Mouse (Mus musculus): Measurements from ENCODE around the gene Ahsa1. TPM values are rescaled to one million over a fixed set of nuclear protein-coding genes. Genes with fewer than 3 reads are reported as not detected.

Gene Ahsa1
- 100 to 1,000 TPM; 120 to 154 TPM for total RNA-seq (2021)
- long read RNA-seq, experiment 1, transcript Ahsa1-201 (9 exons, 1,377 nt): major isoform, 130 of 134 reads
- long read RNA-seq, experiment 1, partial matches to known transcripts: 0 of 134 reads
- long read RNA-seq, experiment 1, other reads (novel, unspliced or antisense): 3 of 134 reads
- long read RNA-seq, experiment 2, transcript Ahsa1-201 (9 exons, 1,377 nt): major isoform, 126 of 135 reads
- long read RNA-seq, experiment 2, partial matches to known transcripts: 6 of 135 reads
- long read RNA-seq, experiment 2, other reads (novel, unspliced or antisense): 3 of 135 reads

DNA sequence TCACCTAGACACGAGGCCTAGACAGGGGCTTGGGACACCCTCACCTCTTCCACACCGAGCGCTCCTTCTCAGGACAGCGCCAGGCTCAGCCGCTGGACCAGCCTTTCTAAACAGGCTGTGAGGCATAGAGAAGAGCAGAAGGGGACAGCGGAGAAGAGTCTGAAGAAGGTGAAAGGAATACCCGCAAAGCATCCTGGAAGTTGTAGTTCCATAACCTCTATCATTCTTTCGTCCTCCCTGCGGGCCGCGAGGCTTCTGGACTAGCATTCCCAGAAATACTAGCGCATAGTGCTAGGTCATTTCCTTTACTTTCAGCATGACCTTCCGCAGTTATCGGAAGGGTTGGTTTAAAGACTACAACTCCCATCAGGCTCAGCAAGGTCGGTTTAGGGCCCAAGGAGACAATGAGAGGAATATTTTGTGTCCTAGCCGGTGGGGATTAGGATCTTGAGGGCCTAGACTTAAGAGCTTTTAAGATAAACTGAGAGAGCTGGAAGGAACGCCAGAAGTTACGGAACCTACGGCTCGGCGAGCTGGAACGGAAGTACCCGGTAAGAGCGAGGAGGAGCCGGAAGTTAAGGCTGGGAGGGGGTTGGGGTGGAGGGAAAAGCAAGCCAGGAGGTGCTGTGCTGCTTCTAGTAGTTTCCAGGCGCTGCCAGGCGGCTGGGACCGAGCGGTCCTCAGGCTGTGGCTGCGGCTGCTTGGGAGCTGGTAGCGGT lies at the start of gene Ahsa1, which contains the start of gene Vipas39:
TSS of gene Ahsa1 (plus strand) at position 372 of the 719 bp plus-strand sequence.
TSS of gene Vipas39 (minus strand) at position 149 of the 719 bp plus-strand sequence.
- DNase-seq: peak; percentile 90
- TF ChIP-seq CTCF (IDR thresholded peaks at IDR 0.05): peak; percentile 41; the same call in 1 of the 2 replicates
- Histone ChIP-seq H3K27ac (peak within 1 kb of the TSS; percentile 98), H3K4me3 (peak within 1 kb of the TSS; percentile 97)
- intact Hi-C loops (cut with DNase I): loop anchor here (2.0 to 10.0 kb wide), 5 partner anchors 119 to 271 kb away; partner anchors contain the start of genes Gstz1, Pomt2, Snw1 and Zdhhc22

DNA sequence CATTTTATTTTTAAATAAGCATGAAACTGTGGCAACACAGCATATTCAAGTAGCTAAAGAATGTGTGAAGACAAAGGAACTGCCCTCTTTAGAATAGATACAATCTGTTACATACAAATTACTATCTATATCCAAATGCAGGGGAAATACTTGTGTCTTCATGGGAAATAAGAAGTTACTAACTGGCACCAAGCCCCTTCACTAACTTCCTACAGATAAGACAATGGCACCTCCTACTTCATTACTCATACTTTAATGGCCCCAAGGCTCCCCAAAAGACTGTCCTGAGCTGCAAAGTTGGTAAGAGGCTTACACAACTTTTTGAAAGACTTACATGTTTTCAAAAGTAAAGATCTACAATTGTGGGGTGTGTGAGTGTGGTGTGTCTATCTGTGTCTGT lies 48.7 kb upstream of the Ahsa1 start:
- no peak overlapping the region for H3K4me3 ChIP-seq
- intact Hi-C loops (cut with DNase I): no loop called here
- no peak overlapping the region for H3K27ac ChIP-seq
- TF ChIP-seq CTCF (IDR thresholded peaks at IDR 0.05): no peak
- no peak for DNase-seq

DNA sequence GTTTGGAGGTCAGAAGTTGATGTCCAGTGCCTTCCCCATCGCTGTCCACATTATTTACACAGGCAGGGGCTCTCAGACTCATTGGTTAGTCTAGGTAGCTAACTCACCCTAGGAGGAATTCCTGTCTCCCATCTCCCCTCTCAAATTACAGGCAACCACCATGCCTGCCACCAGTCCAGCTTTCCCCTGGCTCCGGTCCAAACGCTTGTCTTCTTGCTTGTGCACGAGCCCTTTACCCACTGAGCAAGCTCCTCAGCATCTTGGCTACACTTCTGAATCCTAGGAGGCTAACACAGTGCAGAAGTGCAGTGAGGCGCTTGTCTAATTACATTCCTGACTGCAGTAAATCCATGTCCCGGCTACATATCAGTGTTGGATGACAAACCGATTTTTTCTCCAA lies 46.9 kb upstream of the Ahsa1 start:
- TF ChIP-seq CTCF (IDR thresholded peaks at IDR 0.05): no peak
- Histone ChIP-seq H3K4me3 (no peak overlapping the region), H3K27ac (no peak overlapping the region)
- intact Hi-C loops (cut with DNase I): no loop called here
- peak; percentile 45 for DNase-seq

- no peak overlapping the region for H3K27ac ChIP-seq
- no peak overlapping the region for H3K4me3 ChIP-seq
- no peak for DNase-seq
- intact Hi-C loops (cut with DNase I): no loop called here
- no peak for TF ChIP-seq CTCF (IDR thresholded peaks at IDR 0.05)
Measured at GRCm38 (mm10) chr12:87224950-87225349, 41.3 kb upstream of the Ahsa1 start.

DNA sequence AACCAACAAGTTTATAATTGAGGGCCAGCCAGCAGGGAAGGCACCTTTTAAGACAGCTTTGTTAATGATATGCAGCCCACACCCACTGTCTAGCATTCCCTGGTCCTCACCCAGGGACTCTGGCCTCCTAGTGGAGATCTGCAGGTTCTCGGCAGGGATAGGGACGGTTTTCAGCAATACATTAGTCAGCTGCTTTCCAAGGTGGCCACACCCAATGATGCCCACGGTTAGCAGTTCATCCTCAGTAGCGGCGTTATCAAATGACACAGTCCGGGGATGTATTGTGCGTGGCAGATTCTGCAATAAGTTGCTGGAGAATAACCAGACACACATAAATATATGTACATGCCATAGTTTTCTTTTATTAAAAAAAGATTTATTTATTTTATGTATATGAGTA lies 39.5 kb upstream of the Ahsa1 start:
- TF ChIP-seq CTCF (IDR thresholded peaks at IDR 0.05): no peak
- no peak overlapping the region for H3K27ac ChIP-seq
- intact Hi-C loops (cut with DNase I): no loop called here
- DNase-seq: no peak
- no peak overlapping the region for H3K4me3 ChIP-seq

DNA sequence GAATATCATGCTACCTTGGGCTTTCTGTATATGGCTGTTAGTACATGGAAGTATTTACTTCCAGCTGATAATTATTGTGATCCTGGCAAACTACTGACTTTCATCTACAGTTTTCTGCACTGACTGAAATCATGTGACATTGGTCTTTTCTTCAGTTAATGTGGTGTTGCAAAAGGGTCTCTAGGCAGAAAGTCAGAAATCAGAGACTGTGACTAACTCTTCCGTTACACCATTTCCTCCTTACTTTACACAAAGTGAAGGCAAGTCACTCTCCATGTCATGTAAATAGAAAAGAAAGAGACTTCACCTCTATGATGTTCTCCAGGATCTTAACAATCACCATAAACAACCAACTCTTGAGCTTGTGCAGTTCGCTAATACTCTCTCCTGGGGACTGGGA lies 36.6 kb upstream of the Ahsa1 start:
- no peak overlapping the region for H3K4me3 ChIP-seq
- TF ChIP-seq CTCF (IDR thresholded peaks at IDR 0.05): no peak
- H3K27ac ChIP-seq: no peak overlapping the region
- intact Hi-C loops (cut with DNase I): no loop called here
- DNase-seq: no peak

DNA sequence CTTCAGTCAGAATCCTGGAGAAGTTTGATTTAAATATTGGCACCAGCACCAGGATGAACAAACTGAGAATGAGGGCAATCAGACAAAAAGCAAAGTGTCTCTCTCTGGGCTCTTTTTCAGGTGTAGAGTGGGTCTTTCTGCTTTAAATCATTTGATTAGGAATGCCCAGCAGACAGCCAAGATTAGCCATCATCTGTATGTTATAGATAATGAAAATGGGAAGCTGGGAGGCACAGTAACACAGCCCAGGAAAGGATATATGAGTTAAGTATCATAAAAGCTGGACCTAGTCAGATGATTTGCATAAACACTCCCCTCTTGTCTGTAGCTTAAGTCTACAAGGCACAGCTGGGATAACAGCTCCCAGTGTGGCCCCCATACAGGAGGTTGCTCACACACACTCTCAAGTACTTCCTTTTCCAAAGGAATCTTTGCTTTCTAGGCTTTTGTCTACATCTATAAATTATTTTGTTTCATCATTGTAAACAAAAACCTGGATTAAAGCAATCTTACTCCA lies 35.8 kb upstream of the Ahsa1 start:
- DNase-seq: no peak

DNA sequence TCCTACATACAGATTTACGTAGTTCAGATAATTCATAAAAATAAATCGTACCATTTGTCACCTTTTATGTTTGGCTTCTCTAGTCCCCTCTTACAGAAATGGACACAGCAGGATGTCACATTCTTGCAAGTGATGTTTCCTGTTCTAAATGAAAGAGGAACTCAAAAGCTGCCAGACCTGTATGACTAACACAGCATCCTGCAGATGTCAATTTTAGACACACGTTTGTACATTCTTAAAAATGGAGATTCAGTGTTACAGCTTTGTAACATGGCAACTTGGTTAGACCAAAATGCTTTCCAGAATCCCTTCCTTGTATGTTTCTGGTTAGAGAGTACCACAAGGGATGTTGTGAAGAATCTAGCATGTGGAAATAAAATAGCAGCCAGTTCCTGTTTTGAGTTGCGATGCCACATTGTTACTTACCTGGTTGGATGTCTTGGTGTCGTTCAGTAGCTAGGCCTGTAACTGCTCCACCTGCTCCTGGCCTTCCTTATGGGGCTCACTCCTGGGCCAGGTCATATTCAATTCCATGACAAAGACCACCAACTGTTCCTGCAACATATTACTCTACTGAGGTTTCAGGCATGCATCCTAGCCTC lies 29.3 kb upstream of the Ahsa1 start:
- intact Hi-C loops (cut with DNase I): no loop called here

More for the DNA sequence above, 35.8 kb upstream of the Ahsa1 start:
- no peak overlapping the region for H3K4me3 ChIP-seq
- no peak for TF ChIP-seq CTCF (IDR thresholded peaks at IDR 0.05)
- H3K27ac ChIP-seq: no peak overlapping the region
- intact Hi-C loops (cut with DNase I): no loop called here

DNA sequence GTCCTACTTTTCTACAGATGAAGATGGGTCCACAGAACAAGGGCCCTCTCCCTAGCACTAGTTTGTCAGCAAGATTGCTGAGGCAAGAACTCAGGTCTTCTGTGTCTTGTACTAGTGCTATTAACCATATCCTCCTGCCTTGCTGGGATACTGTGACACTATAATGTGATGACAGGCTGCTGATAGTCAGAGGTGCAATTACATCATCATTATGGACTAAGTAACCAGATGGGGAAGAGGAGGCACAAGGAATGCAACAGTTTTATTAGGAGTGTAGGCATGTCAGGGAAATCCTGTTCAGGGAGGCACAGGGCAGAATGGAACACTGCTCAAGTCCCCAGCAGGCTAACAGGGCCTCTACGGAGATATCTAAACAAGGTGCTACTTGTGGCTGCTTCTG lies 27.6 kb upstream of the Ahsa1 start, which contains the start of gene Noxred1:
TSS of gene Noxred1 (minus strand) at position 101 of the 400 bp plus-strand sequence.
- no peak within 1 kb of the TSS for H3K27ac ChIP-seq
- intact Hi-C loops (cut with DNase I): no loop called here
- TF ChIP-seq CTCF (IDR thresholded peaks at IDR 0.05): no peak

More for the DNA sequence above, 29.3 kb upstream of the Ahsa1 start:
- no peak for TF ChIP-seq CTCF (IDR thresholded peaks at IDR 0.05)
- Histone ChIP-seq H3K4me3 (no peak overlapping the region), H3K27ac (no peak overlapping the region)
- DNase-seq: no peak

GRCm38 (mm10) chr12:87250161-87250560 lies 16.1 kb upstream of the Ahsa1 start:
- no peak for TF ChIP-seq CTCF (IDR thresholded peaks at IDR 0.05)
- no peak overlapping the region for H3K4me3 ChIP-seq
- intact Hi-C loops (cut with DNase I): no loop called here
- H3K27ac ChIP-seq: no peak overlapping the region
- DNase-seq: no peak

More for the DNA sequence above, 27.6 kb upstream of the Ahsa1 start, which contains the start of gene Noxred1:
- H3K4me3 ChIP-seq: no peak within 1 kb of the TSS
- no peak for DNase-seq

GRCm38 (mm10) chr12:87253878-87254277 lies 12.4 kb upstream of the Ahsa1 start:
- intact Hi-C loops (cut with DNase I): no loop called here
- no peak overlapping the region for H3K4me3 ChIP-seq
- no peak overlapping the region for H3K27ac ChIP-seq
- DNase-seq: no peak
- no peak for TF ChIP-seq CTCF (IDR thresholded peaks at IDR 0.05)

DNA sequence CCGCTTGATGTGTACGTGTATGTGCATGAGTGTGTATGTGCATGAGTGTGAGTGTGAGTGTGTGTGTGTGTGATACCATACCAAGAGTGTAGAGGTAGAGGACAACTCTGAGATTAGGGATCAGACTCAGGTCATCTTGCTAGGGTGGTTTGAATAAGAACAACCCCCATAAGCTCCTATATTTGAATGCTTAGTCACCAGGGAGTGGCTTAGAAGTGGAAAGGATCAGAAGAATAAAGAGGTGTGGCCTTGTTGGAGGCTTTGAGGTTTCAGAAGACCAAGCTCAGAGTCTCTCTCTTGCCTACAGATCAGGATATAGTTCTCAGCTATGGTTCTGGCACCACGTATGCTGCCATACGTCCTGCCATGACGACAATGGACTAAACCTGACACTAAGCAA lies 9.7 kb upstream of the Ahsa1 start:
- no peak for TF ChIP-seq CTCF (IDR thresholded peaks at IDR 0.05)
- DNase-seq: no peak
- no peak overlapping the region for H3K4me3 ChIP-seq
- H3K27ac ChIP-seq: no peak overlapping the region
- intact Hi-C loops (cut with DNase I): no loop called here

Data from gastrocnemius, adult 2 months (tissue).